Mouse (Mus musculus): Measurements from ENCODE around the gene Tbx18. TPM values are rescaled to one million over a fixed set of nuclear protein-coding genes. Genes with fewer than 3 reads are reported as not detected.

Gene Tbx18
- 1 to 10 TPM; 1.2 to 2.3 TPM for total RNA-seq (2021)
- long read RNA-seq, experiment 1, full-length matches to known transcripts: 2 of 3 reads
- long read RNA-seq, experiment 1, partial matches to known transcripts: 0 of 3 reads
- long read RNA-seq, experiment 1, other reads (novel, unspliced or antisense): 1 of 3 reads
- long read RNA-seq, experiment 2, full-length matches to known transcripts: 1 of 4 reads
- long read RNA-seq, experiment 2, partial matches to known transcripts: 2 of 4 reads
- long read RNA-seq, experiment 2, other reads (novel, unspliced or antisense): 1 of 4 reads

- intact Hi-C loops (cut with DNase I; ENCODE audit: low total_unique reads): no loop called here
- DNase-seq: peak; percentile 87
Observed at GRCm38 (mm10) chr9:87730961-87731535, at the start of gene Tbx18. Gene Tbx18 (minus strand): TSS chr9:87731260.

- DNase-seq: no peak
- intact Hi-C loops (cut with DNase I; ENCODE audit: low total_unique reads): no loop called here
Observed at GRCm38 (mm10) chr9:87773951-87774350, 42.9 kb upstream of the Tbx18 start.

GRCm38 (mm10) chr9:87755621-87756020, 24.6 kb upstream of the Tbx18 start:
- DNase-seq: no peak
- intact Hi-C loops (cut with DNase I; ENCODE audit: low total_unique reads): no loop called here

GRCm38 (mm10) chr9:87741599-87741998, 10.5 kb upstream of the Tbx18 start:
- intact Hi-C loops (cut with DNase I; ENCODE audit: low total_unique reads): no loop called here
- no peak for DNase-seq

GRCm38 (mm10) chr9:87740667-87741066, 9.6 kb upstream of the Tbx18 start:
- peak; percentile 41 for DNase-seq
- intact Hi-C loops (cut with DNase I; ENCODE audit: low total_unique reads): no loop called here

- DNase-seq: no peak
- intact Hi-C loops (cut with DNase I; ENCODE audit: low total_unique reads): no loop called here
Observed at GRCm38 (mm10) chr9:87740241-87740645, 9.2 kb upstream of the Tbx18 start.

GRCm38 (mm10) chr9:87739543-87740161, 8.6 kb upstream of the Tbx18 start:
- intact Hi-C loops (cut with DNase I; ENCODE audit: low total_unique reads): no loop called here
- no peak for DNase-seq

- intact Hi-C loops (cut with DNase I; ENCODE audit: low total_unique reads): no loop called here
- no peak for DNase-seq
Observed at GRCm38 (mm10) chr9:87738766-87739542, 7.9 kb upstream of the Tbx18 start.

GRCm38 (mm10) chr9:87738123-87738522, 7.1 kb upstream of the Tbx18 start:
- no peak for DNase-seq
- intact Hi-C loops (cut with DNase I; ENCODE audit: low total_unique reads): no loop called here

- no peak for DNase-seq
- intact Hi-C loops (cut with DNase I; ENCODE audit: low total_unique reads): no loop called here
Observed at GRCm38 (mm10) chr9:87737271-87737670, 6.2 kb upstream of the Tbx18 start.

- intact Hi-C loops (cut with DNase I; ENCODE audit: low total_unique reads): no loop called here
- no peak for DNase-seq
Observed at GRCm38 (mm10) chr9:87735046-87735445, 4.0 kb upstream of the Tbx18 start.

- intact Hi-C loops (cut with DNase I; ENCODE audit: low total_unique reads): no loop called here
- DNase-seq: no peak
Observed at GRCm38 (mm10) chr9:87734631-87735030, 3.6 kb upstream of the Tbx18 start.

- intact Hi-C loops (cut with DNase I; ENCODE audit: low total_unique reads): no loop called here
- no peak for DNase-seq
Observed at GRCm38 (mm10) chr9:87733732-87734131, 2.7 kb upstream of the Tbx18 start.

- DNase-seq: no peak
- intact Hi-C loops (cut with DNase I; ENCODE audit: low total_unique reads): no loop called here
Observed at GRCm38 (mm10) chr9:87733236-87733630, 2.2 kb upstream of the Tbx18 start.

- no peak for DNase-seq
- intact Hi-C loops (cut with DNase I; ENCODE audit: low total_unique reads): no loop called here
Observed at GRCm38 (mm10) chr9:87732416-87733235, 1.6 kb upstream of the Tbx18 start.

- peak; percentile 46 for DNase-seq
- intact Hi-C loops (cut with DNase I; ENCODE audit: low total_unique reads): no loop called here
Observed at GRCm38 (mm10) chr9:87730271-87730960, 644 bp downstream of the Tbx18 start.

- intact Hi-C loops (cut with DNase I; ENCODE audit: low total_unique reads): no loop called here
- DNase-seq: peak; percentile 52
Observed at GRCm38 (mm10) chr9:87729316-87730270, 1.5 kb downstream of the Tbx18 start.

- no peak for DNase-seq
- intact Hi-C loops (cut with DNase I; ENCODE audit: low total_unique reads): no loop called here
Observed at GRCm38 (mm10) chr9:87728107-87728506, 3.0 kb downstream of the Tbx18 start.
